Mouse (Mus musculus): ENCODE results near the gene Sgsm1. TPM values are rescaled to one million over a fixed set of nuclear protein-coding genes. Genes with fewer than 3 reads are reported as not detected.

Gene Sgsm1
- total RNA-seq, 2 experiments from 2014 or later = 157 to 158 TPM

GRCm38 (mm10) chr5:113286591-113287520 lies 23.7 kb downstream of the Sgsm1 start:
- peak; percentile 71 to 86 for DNase-seq (ENCODE audit: low spot score in 2 of 2)

DNA sequence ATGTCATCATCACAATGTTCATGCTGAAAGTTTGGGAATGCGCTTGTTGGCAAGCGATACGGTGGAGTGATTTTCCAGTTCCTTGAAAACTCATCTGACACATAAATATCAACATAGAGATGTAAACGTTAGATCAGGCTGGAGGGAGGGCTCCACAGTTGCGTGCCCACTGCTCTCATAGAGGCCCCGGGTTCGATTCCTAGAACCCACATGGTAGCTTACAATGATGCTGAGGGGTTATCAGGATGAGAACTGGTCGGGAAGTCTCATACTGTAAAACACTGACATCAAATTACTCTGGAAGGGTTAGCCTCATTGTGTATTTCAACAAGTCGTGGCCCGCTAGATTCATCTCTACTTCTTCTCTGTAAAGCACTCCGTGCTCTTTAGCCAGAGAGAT lies 24.5 kb downstream of the Sgsm1 start:
- DNase-seq (ENCODE audit: low spot score in 2 of 2) = no peak

- no peak for DNase-seq (ENCODE audit: low spot score in 2 of 2)
Observed at GRCm38 (mm10) chr5:113285541-113285940, 25.0 kb downstream of the Sgsm1 start.

DNA sequence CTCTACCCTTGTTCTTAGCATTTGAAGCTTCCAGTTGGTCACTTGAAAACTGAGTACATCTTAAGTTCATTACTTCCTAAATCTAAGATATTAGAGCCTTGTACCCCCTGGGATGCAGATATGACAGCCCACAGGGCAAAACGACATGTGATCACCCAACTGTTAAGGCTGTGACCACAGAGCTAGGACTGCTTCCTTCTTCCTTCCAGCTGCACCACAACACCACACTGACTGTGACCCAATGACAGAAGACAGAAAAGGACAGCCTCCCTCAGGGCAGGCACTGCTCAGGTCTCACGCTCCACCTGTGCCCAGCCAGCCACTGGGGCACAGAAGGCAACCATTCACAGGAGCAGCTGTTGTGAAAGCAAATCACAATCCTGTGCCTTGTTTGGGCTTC lies 26.9 kb downstream of the Sgsm1 start:
- no peak for DNase-seq (ENCODE audit: low spot score in 2 of 2)

GRCm38 (mm10) chr5:113281557-113281956 lies 29.0 kb downstream of the Sgsm1 start:
- no peak for DNase-seq (ENCODE audit: low spot score in 2 of 2)

DNA sequence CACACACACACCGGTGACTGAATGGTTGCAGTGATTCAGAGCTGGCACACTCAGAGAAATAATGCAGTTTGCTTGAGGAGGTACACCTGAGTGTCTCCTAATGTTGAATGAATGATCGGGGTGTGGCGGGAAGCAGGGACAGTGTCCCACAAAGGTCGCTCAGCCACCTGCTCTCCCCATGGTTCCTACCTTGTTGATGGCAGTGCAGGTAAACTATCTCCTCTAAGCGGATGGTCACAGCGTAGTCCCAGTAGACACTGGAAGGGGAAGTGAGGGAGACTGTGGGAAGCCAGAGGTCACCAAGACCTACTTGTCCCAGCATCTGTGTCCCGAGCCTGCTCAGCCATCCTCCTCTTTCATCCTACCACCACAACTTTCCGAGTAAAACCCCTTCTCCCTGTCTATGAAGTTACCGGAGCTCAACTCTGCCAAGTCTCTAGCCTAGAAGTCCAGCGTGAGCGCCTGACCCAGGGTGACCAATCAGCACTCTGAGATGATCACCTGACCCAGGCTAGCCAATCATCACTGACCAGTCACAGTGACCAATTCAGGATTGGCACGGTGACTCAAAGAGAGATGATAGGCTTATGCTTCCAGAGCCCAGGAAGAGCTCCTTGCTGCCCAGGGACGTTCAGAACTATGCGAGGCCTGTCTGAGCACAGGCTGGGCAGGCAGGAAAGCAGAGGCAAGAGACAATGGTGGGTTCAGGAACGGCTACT lies 30.3 kb downstream of the Sgsm1 start:
- DNase-seq (ENCODE audit: low spot score in 2 of 2) = no peak

DNA sequence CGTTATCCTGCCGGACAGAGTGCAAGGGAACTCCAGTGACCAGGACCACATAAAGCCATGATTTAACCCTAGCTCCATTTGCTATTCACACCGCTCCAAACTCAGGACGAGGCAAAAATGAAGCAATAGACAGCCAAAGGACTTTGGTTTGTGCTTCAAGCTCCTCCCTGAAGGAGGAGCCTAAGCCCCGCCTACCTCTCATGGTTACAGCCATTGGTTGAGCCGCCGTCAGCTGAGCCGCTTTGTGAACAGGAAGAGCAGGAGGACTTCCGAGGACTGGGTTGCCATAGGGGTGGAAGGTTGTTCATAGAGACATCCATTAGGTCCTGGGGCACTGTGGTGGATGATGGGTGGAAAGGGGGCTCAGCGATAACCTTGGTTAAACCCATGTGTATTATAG lies 34.7 kb downstream of the Sgsm1 start:
- no peak for DNase-seq (ENCODE audit: low spot score in 2 of 2)

DNA sequence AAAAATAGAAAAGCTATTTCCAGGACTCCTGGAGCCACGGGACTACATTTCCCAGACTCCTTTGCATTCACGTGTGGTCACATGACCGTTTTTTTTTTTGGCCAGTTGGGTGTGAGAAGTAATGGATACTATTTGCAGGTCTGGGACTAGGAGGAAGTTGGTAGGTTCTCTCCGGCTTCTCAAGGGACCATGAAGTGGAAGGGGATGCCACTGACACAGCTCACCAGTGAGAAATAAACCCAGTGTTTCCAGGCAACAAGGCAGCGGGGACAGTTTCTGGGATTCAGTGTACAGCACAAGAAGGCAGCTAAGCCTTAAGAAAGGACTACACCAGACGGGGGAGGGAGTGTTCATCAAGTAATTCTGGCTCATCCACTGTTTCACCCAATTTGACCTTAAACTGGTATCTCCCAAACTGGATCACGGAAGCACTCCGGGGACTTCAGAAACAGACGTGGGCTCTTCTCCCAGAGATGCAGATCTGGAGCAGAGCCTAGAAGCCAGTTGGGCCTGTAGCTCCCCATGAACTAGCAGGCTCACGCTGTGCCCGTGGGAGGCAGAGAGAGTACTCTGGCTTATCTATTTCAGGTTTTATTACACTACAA lies 39.3 kb downstream of the Sgsm1 start:
- peak; percentile 72 to 81 for DNase-seq (ENCODE audit: low spot score in 2 of 2)

DNA sequence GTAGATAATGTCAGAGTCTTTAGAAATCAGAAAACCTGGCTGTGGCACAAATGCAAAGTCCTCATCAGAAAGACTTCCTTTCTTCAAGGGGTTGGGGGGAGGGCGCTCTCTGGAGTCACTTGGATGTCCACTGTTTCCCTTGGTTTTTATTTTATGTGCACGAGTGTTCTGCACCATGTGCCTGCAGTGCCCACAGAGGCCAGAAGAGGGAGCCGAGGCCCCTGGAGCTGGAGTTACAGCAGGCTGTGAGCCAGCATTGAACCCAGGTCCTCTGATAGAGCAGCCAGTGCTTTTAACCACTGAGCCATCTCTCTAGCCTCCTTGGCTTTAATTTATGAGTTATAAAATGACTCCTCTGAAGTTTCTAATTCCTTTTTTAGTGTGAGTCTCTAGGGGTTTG lies 40.5 kb downstream of the Sgsm1 start:
- DNase-seq (ENCODE audit: low spot score in 2 of 2) = no peak

GRCm38 (mm10) chr5:113268246-113268645 lies 42.3 kb downstream of the Sgsm1 start:
- no peak for DNase-seq (ENCODE audit: low spot score in 2 of 2)

GRCm38 (mm10) chr5:113265637-113266036 lies 44.9 kb downstream of the Sgsm1 start:
- no peak for DNase-seq (ENCODE audit: low spot score in 2 of 2)

DNA sequence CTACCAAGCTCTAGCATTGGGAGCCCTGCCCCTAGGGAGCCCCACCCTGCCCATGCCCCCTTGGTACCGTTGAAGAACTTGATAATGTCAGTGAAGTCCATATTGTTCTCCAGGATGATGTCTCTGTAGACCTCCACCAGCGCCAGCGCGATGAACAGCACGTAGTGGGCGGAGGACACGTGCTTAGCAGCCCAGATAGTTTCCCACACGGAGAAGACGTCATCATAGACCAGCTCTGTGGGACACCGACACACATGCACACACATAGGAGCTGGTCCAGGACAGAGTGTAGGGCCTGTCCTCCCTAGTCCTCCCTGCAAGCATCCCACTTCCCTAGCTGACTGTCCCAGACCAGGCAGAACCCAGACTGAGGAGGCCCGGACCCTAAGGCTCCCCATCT lies 59.8 kb downstream of the Sgsm1 start:
- peak in 1 of 2 experiments; percentile 19 for DNase-seq (ENCODE audit: low spot score in 2 of 2)

GRCm38 (mm10) chr5:113249263-113249930 lies 61.2 kb downstream of the Sgsm1 start:
- no peak for DNase-seq (ENCODE audit: low spot score in 2 of 2)

DNA sequence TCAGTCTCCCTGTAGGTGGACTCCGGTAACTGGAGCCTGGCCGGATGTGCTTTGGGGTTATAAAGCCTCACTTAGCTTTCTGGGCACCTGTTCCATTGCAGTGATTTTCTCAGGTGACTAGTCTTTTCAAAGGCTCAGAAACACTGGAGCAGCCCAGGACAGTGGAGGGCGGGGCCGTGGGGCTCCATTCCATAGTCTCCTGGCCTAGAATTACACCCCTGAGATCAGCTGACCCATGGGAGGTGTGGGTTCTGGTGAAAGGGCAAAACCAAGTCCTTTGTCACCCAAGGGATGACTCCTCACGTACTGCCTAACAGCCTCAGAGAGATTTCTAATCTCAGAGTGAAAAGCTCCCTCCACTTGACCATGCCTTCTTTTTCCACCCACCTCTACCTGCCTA lies 80.4 kb downstream of the Sgsm1 start:
- no peak for DNase-seq (ENCODE audit: low spot score in 2 of 2)

DNA sequence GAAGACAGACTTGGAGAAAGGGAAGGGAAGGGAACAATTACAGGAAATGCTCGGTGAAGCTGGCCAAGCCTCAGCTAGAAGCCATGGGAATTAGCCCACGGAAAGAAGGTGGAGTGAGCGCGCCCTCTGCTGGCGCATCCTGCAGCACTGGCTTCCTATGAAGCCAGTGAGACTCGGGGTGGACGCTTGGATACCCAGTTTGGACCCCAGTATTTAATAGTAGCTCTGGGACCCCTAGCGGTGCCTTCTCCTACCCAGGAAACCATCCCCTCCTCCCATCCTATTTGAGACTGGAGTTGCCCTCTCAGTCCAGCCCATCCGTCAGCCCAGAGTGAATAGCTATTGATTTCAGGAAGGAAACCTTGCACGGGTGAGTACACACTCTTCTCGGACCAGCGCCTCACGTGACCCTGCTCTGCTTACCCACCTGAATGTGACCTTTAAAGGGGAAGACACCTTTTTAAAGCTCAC lies 83.9 kb downstream of the Sgsm1 start, which contains the start of gene Tmem211:
Gene Tmem211, plus strand, starts transcription at position 278 of the 471 bp plus-strand sequence.
- DNase-seq (ENCODE audit: low spot score in 2 of 2) = peak; percentile 87 to 91

- no peak for DNase-seq (ENCODE audit: low spot score in 2 of 2)
Observed at GRCm38 (mm10) chr5:113225686-113226435, 84.7 kb downstream of the Sgsm1 start.

GRCm38 (mm10) chr5:113225271-113225670 lies 85.3 kb downstream of the Sgsm1 start:
- no peak for DNase-seq (ENCODE audit: low spot score in 2 of 2)

GRCm38 (mm10) chr5:113223888-113224287 lies 86.7 kb downstream of the Sgsm1 start:
- DNase-seq (ENCODE audit: low spot score in 2 of 2) = no peak

GRCm38 (mm10) chr5:113221147-113221865 lies 89.3 kb downstream of the Sgsm1 start, which contains the start of gene 2900026A02Rik:
TSS of gene 2900026A02Rik (minus strand) at chr5:113221236.
- DNase-seq (ENCODE audit: low spot score in 2 of 2) = peak; percentile 76 to 78
